Mouse (Mus musculus): ENCODE data around the gene Macf1. TPM values are rescaled to one million over a fixed set of nuclear protein-coding genes. Genes with fewer than 3 reads are reported as not detected.

The Macf1 gene
- polyA plus RNA-seq, 1 experiment from 2014 or later: 61.5 TPM

DNA sequence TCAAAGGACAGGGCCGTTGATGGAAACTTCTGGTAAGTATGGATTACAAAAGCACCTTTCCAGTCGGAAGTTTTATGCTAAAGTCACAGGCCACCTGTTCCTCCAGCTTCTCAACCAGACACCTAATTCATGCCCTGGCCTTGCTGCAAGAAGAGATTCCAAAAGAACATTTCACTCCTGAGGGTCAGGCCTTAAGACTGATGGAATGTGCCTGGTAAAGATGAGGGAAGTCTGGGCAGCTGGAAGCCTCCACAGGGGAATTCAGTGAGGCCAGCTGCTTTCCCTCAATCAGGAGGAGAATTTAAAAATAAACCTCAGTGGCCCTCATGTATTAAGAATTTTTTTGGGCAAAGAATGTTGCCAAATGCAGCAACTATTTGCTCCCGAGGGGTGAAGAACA, 90.5 kb downstream of the Macf1 start:
- Histone ChIP-seq H3K27ac (peak overlapping the region; percentile 73), H3K36me3 (no peaks in the 10 kb centered on the region), H3K4me3 (replicated peaks) (no peak overlapping the region), H3K9ac (replicated peaks) (no peak overlapping the region), H3K9me3 (no peaks in the 10 kb centered on the region), H3K4me2 (peak overlapping the region; percentile 24; the same call in 1 of the 2 replicates), H3K27me3 (no peaks in the 10 kb centered on the region), H3K4me1 (replicated peaks) (peaks cover 50% of the 10 kb centered on the region)
- WGBS: 36% methylated on average over 3 of the region's 3 CpGs
- peak; percentile 69; the same call in 1 of the 2 replicates for ATAC-seq (ENCODE audit: insufficient number of reproducible peaks, insufficient read depth, low FRiP score, low TSS enrichment, low read depth)

DNA sequence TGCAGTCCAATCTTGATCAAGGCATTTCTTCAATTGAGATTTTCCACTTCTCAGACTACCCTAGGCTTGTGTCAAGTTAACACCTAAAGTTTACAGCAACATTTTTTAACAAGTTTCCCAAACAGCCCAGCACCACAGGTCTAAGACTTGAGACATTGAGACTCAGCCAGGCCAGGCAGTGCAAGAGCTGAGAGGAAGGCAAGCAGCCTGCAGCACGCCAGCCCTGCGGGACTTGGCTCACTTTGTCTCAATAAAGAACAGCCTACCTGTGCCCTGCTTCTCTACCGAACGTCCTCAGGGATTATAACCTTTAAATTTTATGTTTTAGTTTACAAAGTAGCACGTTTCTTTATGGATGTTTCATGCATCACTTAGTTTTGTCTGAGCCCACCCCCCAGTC, 92.1 kb downstream of the Macf1 start:
- Histone ChIP-seq H3K4me3 (replicated peaks) (no peak overlapping the region), H3K27ac (no peak overlapping the region), H3K4me1 (replicated peaks) (peaks cover 53% of the 10 kb centered on the region), H3K9me3 (no peaks in the 10 kb centered on the region), H3K9ac (replicated peaks) (no peak overlapping the region), H3K4me2 (no peak overlapping the region), H3K27me3 (no peaks in the 10 kb centered on the region), H3K36me3 (no peaks in the 10 kb centered on the region)
- WGBS: 65% methylated on average over 5 of the region's 5 CpGs
- no peak for ATAC-seq (ENCODE audit: insufficient number of reproducible peaks, insufficient read depth, low FRiP score, low TSS enrichment, low read depth)

DNA sequence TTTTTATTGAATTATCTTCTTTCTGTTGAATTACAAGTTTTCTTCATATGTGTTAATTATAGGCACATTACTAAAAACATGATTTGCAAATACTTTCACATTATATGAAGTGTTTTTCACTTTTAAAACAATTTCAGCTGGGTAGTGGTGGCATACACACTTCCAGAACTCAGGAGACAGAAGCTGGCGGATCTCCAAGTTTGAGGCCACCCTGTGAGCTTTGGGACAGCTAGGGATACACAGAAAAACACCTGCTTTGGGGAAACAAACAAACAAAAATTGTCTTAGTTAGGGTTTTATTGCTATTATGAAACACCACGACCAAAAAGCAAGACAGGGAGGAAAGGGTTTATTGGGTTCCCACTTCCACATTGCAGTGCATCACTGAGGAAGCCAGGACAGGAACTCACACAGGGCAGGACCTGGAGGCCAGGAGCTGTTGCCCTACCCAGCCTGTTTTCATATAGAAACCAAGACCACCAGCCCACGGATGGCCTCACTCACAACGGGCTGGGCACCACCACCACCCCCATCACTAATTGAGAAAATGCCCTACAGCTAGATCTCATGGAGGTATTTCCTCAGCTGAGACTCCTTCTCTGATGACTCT, 93.0 kb downstream of the Macf1 start:
- Histone ChIP-seq H3K4me2 (no peak overlapping the region), H3K27me3 (no peaks in the 10 kb centered on the region), H3K9ac (replicated peaks) (no peak overlapping the region), H3K9me3 (no peaks in the 10 kb centered on the region), H3K36me3 (no peaks in the 10 kb centered on the region), H3K4me3 (replicated peaks) (no peak overlapping the region), H3K4me1 (replicated peaks) (peaks cover 53% of the 10 kb centered on the region), H3K27ac (no peak overlapping the region)
- WGBS: 72% methylated on average over 4 of the region's 4 CpGs
- ATAC-seq (ENCODE audit: insufficient number of reproducible peaks, insufficient read depth, low FRiP score, low TSS enrichment, low read depth): no peak

DNA sequence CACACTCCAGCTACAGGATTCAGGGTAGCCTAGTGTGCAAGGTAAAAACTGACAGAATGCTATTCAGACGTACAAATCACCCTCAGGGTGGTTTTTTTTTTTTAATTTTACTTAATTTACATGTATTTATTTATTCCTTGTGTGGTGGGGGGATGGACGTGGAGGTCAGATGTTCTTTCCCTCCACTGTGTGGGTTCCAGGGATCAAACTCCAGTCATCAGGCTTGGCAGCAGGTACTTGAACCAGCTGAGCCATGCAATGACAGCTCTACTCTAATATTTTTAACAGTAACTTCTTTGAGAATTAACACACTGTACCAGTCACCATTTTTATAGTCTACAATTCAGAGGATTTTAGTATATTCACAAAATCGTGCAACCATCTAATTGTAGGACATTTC, 94.7 kb downstream of the Macf1 start:
- H3K36me3 ChIP-seq: no peaks in the 10 kb centered on the region
- ATAC-seq (ENCODE audit: insufficient number of reproducible peaks, insufficient read depth, low FRiP score, low TSS enrichment, low read depth): no peak
- no peaks in the 10 kb centered on the region for H3K27me3 ChIP-seq
- peaks cover 43% of the 10 kb centered on the region for H3K4me1 ChIP-seq (replicated peaks)
- H3K27ac ChIP-seq: 0 out of 2 replicates have a peak overlapping the region, but pooled peaks have one; percentile 17
- H3K9me3 ChIP-seq: no peaks in the 10 kb centered on the region
- 65% methylated on average over 3 of the region's 3 CpGs for WGBS
- H3K9ac ChIP-seq (replicated peaks): no peak overlapping the region
- no peak overlapping the region for H3K4me2 ChIP-seq
- H3K4me3 ChIP-seq (replicated peaks): no peak overlapping the region

DNA sequence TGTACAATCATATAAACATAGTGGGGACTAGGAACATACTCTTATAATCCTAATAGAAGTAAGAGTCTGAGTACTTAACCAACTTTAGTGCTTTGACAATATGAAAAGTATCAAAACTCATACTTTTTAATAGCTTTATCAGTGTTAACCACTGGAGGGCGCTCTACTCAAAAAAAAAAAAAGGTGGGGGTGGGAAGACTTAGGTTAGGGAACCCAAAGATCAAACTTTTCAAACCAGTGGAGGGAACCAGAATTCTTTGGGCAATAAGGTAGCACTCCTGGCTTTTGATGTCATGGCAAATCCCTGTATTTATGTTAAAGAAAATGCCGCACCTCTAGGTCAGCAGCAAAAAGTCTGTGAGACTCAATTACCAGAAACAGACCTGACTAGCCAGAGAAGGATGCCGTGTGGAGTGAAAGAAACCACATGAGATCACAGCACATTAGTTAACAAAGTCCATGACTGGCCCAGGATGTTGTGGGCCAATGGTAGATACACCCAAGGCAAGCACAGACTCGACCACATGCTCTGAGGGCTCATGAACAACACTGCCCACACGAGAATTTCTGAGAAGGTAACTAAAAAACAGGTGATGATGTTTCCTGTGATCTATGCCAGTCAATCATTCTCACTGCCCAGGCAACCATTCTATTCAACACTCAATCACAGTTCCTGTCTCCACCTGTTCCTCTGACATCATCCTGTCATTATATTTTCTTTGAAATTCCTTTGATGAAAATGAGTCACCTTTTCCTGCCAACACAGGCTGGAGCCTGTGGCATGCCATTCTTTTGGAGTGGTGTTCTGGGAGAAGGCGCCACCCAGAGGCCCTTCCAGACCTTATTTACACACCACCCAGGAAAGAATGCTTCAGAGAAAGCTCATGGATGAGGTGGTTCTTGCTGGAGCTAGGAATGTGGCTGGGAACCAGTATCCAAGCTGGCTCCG, 95.5 kb downstream of the Macf1 start:
- WGBS: 27% methylated on average over 7 of the region's 7 CpGs
- no peak for ATAC-seq (ENCODE audit: insufficient number of reproducible peaks, insufficient read depth, low FRiP score, low TSS enrichment, low read depth)
- 0 out of 2 replicates have a peak overlapping the region, but pooled peaks have one; percentile 29 for H3K27ac ChIP-seq

DNA sequence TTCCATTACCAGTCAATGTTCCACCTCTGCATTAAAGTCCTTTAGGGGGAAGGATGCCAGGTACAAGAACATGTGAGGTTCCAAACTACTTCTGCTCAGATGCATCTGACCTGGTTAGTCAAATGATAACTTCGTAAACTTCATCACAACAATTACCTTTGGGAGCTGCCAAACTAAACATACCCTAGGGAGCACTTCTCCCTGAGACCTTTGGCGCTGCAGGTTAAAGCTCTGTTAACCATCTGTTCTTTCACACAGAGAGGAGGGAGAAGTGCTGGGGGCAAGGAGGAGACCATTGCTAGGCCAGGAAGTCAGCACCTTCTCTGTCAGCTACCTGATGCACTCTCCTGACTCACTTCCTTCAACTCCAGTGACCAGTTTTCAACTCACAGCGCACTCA, 96.5 kb downstream of the Macf1 start:
- H3K4me1 ChIP-seq (replicated peaks): peaks cover 25% of the 10 kb centered on the region
- WGBS: 73% methylated on average over 3 of the region's 3 CpGs
- no peaks in the 10 kb centered on the region for H3K9me3 ChIP-seq

More for the DNA sequence above, 95.5 kb downstream of the Macf1 start:
- Histone ChIP-seq H3K9ac (replicated peaks) (no peak overlapping the region), H3K36me3 (no peaks in the 10 kb centered on the region), H3K9me3 (no peaks in the 10 kb centered on the region), H3K4me1 (replicated peaks) (peaks cover 34% of the 10 kb centered on the region), H3K27me3 (no peaks in the 10 kb centered on the region), H3K4me2 (no peak overlapping the region), H3K4me3 (replicated peaks) (no peak overlapping the region)

DNA sequence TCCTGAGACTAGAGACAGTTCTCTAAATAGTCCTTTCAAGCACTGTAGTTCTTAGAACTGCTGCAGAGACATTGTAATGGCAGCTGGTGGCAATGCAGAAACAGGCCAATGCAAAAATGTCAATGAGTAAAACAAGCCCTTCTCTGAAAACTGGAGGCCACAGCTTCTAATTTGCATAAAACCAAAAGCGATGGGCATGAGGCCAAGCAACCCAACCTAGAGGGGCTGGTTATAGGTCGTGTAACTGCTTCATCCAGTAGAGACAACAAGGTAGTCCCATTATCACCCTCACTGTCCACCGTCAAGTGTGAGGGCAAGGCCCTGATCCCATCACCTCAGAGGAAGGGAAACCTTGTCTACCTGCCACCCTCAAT, 99.5 kb downstream of the Macf1 start:
- H3K9me3 ChIP-seq: no peaks in the 10 kb centered on the region
- H3K36me3 ChIP-seq: no peaks in the 10 kb centered on the region
- H3K27ac ChIP-seq: no peak overlapping the region
- 73% methylated on average over 3 of the region's 3 CpGs for WGBS
- H3K4me2 ChIP-seq: no peak overlapping the region
- ATAC-seq (ENCODE audit: insufficient number of reproducible peaks, insufficient read depth, low FRiP score, low TSS enrichment, low read depth): no peak
- no peak overlapping the region for H3K4me3 ChIP-seq (replicated peaks)
- H3K9ac ChIP-seq (replicated peaks): no peak overlapping the region
- H3K27me3 ChIP-seq: no peaks in the 10 kb centered on the region
- peaks cover 9% of the 10 kb centered on the region for H3K4me1 ChIP-seq (replicated peaks)

More for the DNA sequence above, 96.5 kb downstream of the Macf1 start:
- Histone ChIP-seq H3K9ac (replicated peaks) (no peak overlapping the region), H3K27ac (no peak overlapping the region), H3K4me2 (no peak overlapping the region), H3K27me3 (no peaks in the 10 kb centered on the region), H3K4me3 (replicated peaks) (no peak overlapping the region), H3K36me3 (no peaks in the 10 kb centered on the region)
- ATAC-seq (ENCODE audit: insufficient number of reproducible peaks, insufficient read depth, low FRiP score, low TSS enrichment, low read depth): no peak

DNA sequence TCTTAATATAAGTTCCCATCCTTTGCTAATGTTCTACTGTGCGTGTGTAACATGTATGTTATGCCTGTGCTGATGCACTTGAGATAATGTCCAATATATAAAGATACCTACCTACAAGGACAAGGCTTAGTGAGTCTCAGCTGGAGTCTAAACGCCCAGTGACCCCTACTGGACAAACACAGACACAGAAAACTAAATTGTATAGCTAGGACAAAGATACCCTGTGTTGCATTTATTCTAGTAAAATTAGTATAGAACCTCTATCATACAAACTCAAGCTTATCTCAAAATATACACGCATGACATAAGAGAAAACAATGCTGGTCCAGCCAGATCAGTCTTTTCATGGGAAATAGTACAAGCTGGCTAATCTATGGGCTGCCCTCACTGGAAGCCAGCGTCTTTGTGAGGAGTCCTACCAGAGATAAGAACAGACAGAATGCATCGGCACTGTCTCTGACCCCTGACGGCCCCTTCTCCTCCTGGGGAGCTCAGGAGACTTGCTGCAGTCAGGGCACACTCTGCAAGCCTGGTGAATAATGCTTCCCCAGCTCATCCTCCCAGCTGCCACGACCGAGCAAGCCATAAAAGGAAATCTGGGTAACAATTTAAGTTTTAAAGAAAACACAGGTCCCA, 100.0 kb downstream of the Macf1 start:
- no peak overlapping the region for H3K9ac ChIP-seq (replicated peaks)
- WGBS: 48% methylated on average over 8 of the region's 8 CpGs
- no peak for ATAC-seq (ENCODE audit: insufficient number of reproducible peaks, insufficient read depth, low FRiP score, low TSS enrichment, low read depth)
- H3K36me3 ChIP-seq: no peaks in the 10 kb centered on the region
- no peak overlapping the region for H3K4me2 ChIP-seq
- no peak overlapping the region for H3K27ac ChIP-seq
- H3K27me3 ChIP-seq: no peaks in the 10 kb centered on the region
- H3K4me3 ChIP-seq (replicated peaks): no peak overlapping the region
- no peaks in the 10 kb centered on the region for H3K9me3 ChIP-seq
- peaks cover 8% of the 10 kb centered on the region for H3K4me1 ChIP-seq (replicated peaks)

DNA sequence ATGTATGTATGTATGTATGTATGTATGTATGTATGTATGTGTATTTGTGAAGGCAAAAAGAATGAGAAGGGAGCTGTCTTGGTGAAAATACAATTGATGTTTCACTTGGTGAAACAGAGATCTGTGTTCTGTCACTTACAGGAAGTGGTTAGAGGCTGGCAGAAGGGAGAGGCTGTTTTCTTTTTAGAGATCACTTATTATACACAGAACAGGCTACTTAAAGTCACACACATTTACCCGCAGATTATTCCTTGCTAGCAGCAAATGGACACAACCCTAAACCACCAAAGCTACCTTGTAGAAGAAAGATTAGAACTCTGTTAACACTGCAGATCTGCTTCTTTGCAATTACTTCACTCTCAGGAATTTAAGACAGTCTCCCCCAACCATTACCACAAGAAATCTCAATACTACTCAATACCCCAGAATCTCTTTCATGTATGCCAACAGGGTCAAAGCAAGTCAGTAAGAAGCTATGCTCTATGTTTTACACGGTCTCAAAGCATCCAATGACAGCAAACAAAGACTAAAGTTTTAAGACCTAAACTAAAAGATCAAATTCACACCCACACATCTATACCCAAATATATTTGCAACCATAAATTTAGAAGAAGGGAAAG, 106.6 kb downstream of the Macf1 start:
- no peak overlapping the region for H3K27ac ChIP-seq
- no peak overlapping the region for H3K9ac ChIP-seq (replicated peaks)
- H3K9me3 ChIP-seq: no peaks in the 10 kb centered on the region
- ATAC-seq (ENCODE audit: insufficient number of reproducible peaks, insufficient read depth, low FRiP score, low TSS enrichment, low read depth): no peak
- peaks cover 10% of the 10 kb centered on the region for H3K4me1 ChIP-seq (replicated peaks)
- 58% methylated on average over 2 of the region's 2 CpGs for WGBS
- no peak overlapping the region for H3K4me2 ChIP-seq
- no peaks in the 10 kb centered on the region for H3K36me3 ChIP-seq
- no peaks in the 10 kb centered on the region for H3K27me3 ChIP-seq
- H3K4me3 ChIP-seq (replicated peaks): no peak overlapping the region

DNA sequence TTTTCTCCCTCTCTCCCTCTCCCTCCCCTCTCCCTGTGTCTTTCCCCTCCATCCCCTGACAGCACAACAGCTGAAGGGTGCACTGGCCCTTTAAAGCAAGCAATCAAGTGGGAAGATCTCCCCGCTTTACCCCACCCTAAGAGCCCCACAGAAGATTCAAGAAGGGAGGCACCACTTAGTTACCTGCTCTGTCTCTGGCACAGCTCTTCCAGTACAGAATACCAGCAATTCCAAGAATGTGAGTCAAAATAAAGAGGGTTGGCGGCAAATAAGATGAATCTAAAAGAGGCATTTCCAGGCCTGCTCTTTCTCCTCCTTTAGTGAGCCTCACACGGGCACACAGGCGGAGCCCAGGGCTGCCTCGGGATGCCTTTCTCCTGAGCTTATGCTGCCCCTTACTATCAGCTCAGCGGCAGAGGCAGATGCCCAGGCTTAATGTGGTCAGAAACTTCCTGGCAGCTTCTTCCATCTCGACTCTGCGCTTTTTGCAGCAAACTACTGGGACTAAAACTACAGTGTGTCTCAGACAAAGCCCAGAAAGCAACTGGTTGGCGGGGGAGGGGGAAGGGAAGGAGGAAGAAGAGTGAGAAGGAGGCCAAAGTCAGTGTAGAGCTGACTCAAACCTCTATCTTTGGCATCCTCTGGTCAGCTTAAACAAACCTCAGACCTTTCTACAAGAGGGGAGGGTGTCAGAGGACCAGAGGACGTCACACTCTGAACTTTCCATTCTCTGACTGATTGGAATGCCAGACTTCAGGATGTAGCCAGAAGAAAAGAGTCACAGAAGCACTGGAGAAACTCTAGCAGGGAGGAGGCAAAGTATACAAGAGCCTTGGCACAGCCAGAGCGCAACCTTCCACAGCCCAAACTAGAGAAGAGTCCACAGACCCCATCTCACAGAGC, 111.5 kb downstream of the Macf1 start:
- Histone ChIP-seq H3K36me3 (no peaks in the 10 kb centered on the region), H3K4me1 (replicated peaks) (peaks cover 23% of the 10 kb centered on the region), H3K27me3 (no peaks in the 10 kb centered on the region), H3K4me3 (replicated peaks) (peak overlapping the region; percentile 26), H3K4me2 (peak overlapping the region; percentile 44), H3K9me3 (no peaks in the 10 kb centered on the region), H3K27ac (peak overlapping the region; percentile 89), H3K9ac (replicated peaks) (peak overlapping the region; percentile 45)
- peak; percentile 60; the same call in 1 of the 2 replicates for ATAC-seq (ENCODE audit: insufficient number of reproducible peaks, insufficient read depth, low FRiP score, low TSS enrichment, low read depth)
- 14% methylated on average over 11 of the region's 11 CpGs for WGBS
